Comparison of ENCODE assay signal across 12 mouse cellular contexts in the genomic region with DNA sequence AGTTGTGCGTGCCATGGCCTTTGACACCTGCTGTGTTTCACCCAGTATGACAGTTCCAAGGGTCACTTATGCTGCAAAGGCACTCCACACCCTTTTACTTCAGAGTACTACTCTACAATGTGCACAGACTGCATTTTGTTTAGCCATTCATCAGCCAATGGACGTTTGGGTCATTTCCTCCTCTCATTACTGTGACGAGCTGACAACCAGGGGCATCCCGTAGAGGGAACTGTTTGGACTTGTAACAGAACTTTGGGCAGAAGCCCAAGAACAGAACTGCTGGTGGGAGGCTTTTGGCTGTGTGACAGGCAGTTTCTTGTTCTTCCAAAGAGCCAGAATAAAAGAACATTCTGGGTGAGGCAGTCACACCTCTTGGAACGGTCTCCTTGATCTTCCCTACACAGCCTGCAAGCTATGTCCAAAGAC. TPM values are rescaled to one million over a fixed set of nuclear protein-coding genes. Genes with fewer than 3 reads are reported as not detected.
A peak's percentile ranks its signal among the peaks of the same experiment; 100 is the strongest.
DNase-seq lines count a peak whose midpoint lies in the region; ATAC-seq and TF ChIP-seq lines count a peak whose summit lies in the region.
"Had no signal": no experiment of that assay in that cellular context is flagged by ENCODE, and none has a peak within 500 bp of the region (broad histone marks: within the 10 kb centered on the region; RNA-seq: fewer than 3 reads in every experiment).

No protein-coding gene starts in this region.

- intact Hi-C loops in left cerebral cortex, adult 2 months (cut with DNase I): no loop called here
- intact Hi-C loops in heart, adult 2 months (cut with DNase I): no loop called here

- H3K9ac ChIP-seq in intestine, embryonic 15.5 days: no peak overlapping the region
- H3K9ac ChIP-seq in heart, adult 2 months (ENCODE audit: low read depth, low read length): no peak overlapping the region

- no peak overlapping the region for H3K4me2 ChIP-seq in intestine, embryonic 15.5 days (replicated peaks)

- H3K4me1 ChIP-seq in intestine, embryonic 15.5 days (replicated peaks): 0 out of 2 replicates have a peak, but pooled peaks cover 6% of the 10 kb centered on the region
- no peaks in the 10 kb centered on the region for H3K4me1 ChIP-seq in heart, adult 2 months (ENCODE audit: control insufficient read depth, insufficient read depth, low read length)

- no peaks in the 10 kb centered on the region for H3K79me2 ChIP-seq in heart, adult 2 months (replicated peaks; ENCODE audit: control insufficient read depth, insufficient read depth, low read length)

- no peak for TF ChIP-seq EP300 in heart, adult 2 months (IDR thresholded peaks at IDR 0.05; ENCODE audit: insufficient read depth, low read depth, low read length)

- no peak overlapping the region for H3K27ac ChIP-seq in left cerebral cortex, adult 2 months
- no peak overlapping the region for H3K27ac ChIP-seq in intestine, embryonic 15.5 days
- H3K27ac ChIP-seq in heart, adult 2 months: no peak overlapping the region

- peak; percentile 37 to 39 for DNase-seq in cerebellum, postnatal 14 days
- no peak for DNase-seq in cerebellum, adult 8-10 months
- DNase-seq in left cerebral cortex, adult 18-20 months (ENCODE audit: low spot score in 2 of 2): peak; percentile 23 to 37
- DNase-seq in left cerebral cortex, adult 2 months (ENCODE audit: extremely low spot score in 1 of 2, low spot score in 2 of 2): no peak
- peak; percentile 63 for DNase-seq in lung, postnatal 14 days
- DNase-seq in heart, adult 2 months: no peak

- no peak for TF ChIP-seq CTCF in left cerebral cortex, adult 2 months (IDR thresholded peaks at IDR 0.05)
- TF ChIP-seq CTCF in heart, adult 2 months (IDR thresholded peaks at IDR 0.05): no peak

- H3K36me3 ChIP-seq in intestine, embryonic 15.5 days: peaks cover 39% of the 10 kb centered on the region
- no peaks in the 10 kb centered on the region for H3K36me3 ChIP-seq in heart, adult 2 months (ENCODE audit: control insufficient read depth, insufficient read depth, low read length)

- H3K4me3 ChIP-seq in left cerebral cortex, adult 2 months: no peak overlapping the region
- H3K4me3 ChIP-seq in intestine, embryonic 15.5 days (replicated peaks): no peak overlapping the region
- no peak overlapping the region for H3K4me3 ChIP-seq in heart, adult 2 months

- H3K9me3 ChIP-seq in intestine, embryonic 15.5 days: no peaks in the 10 kb centered on the region

- no peaks in the 10 kb centered on the region for H3K27me3 ChIP-seq in intestine, embryonic 15.5 days (replicated peaks)
- H3K27me3 ChIP-seq in heart, adult 2 months (ENCODE audit: control insufficient read depth, insufficient read depth, low read length): no peaks in the 10 kb centered on the region

- 53% methylated on average over 5 of the region's 5 CpGs for WGBS in intestine, embryonic 15.5 days
- WGBS in heart, adult 2 months: 53% methylated on average over 5 of the region's 5 CpGs

- no peak for TF ChIP-seq POLR2A in heart, adult 2 months (IDR thresholded peaks at IDR 0.05; ENCODE audit: insufficient read depth, low read depth, low read length)

- peak; percentile 52 for ATAC-seq in intestine, embryonic 15.5 days
- ATAC-seq in erythroid progenitor cell, adult 5-6 weeks (replicated peaks; ENCODE audit: low FRiP score, poor library complexity, severe bottlenecking): no peak

RNA-seq across cellular contexts. Expression of gene Nadsyn1, which starts 17.4 kb away (rescaled TPM):
- 1 to 10 TPM; 4.7 to 9.0 TPM for total RNA-seq in left cerebral cortex, adult 18-20 months (2021)
- total RNA-seq in left cerebral cortex, adult 2 months (2021): 1 to 10 TPM; 6.4 to 7.1 TPM
- 19.4 and 21.1 TPM in 2 replicates for polyA plus RNA-seq in intestine, embryonic 15.5 days (2015; fragmentation: Nextera tagmentation; extraction: Ambion mirVana)
- 1.8 TPM in 1 of 2 replicates, not detected in the other for total RNA-seq in erythroid progenitor cell, adult 5-6 weeks (2015; ENCODE audit: low replicate concordance)
- 6.6 and 11.2 TPM in 2 replicates for total RNA-seq in erythroid progenitor cell, adult 5-6 weeks (2017; ENCODE audit: low replicate concordance)
- total RNA-seq in heart, adult 2 months (2021): 1 to 10 TPM; 3.8 to 4.3 TPM
- polyA plus RNA-seq in heart, adult 2 months (2012; rRNA removed): 6.1 and 9.4 TPM in 2 replicates

RNA-seq across cellular contexts. Expression of gene Dhcr7, which starts 17.7 kb away (rescaled TPM):
- total RNA-seq in left cerebral cortex, adult 18-20 months (2021): 10 to 100 TPM; 34.4 to 36.7 TPM
- 10 to 100 TPM; 31.6 to 36.1 TPM for total RNA-seq in left cerebral cortex, adult 2 months (2021)
- polyA plus RNA-seq in intestine, embryonic 15.5 days (2015; fragmentation: Nextera tagmentation; extraction: Ambion mirVana): 70.2 and 78.9 TPM in 2 replicates
- total RNA-seq in erythroid progenitor cell, adult 5-6 weeks (2015; ENCODE audit: low replicate concordance): 7.9 and 12.2 TPM in 2 replicates
- 1.0 and 1.8 TPM in 2 replicates for total RNA-seq in erythroid progenitor cell, adult 5-6 weeks (2017; ENCODE audit: low replicate concordance)
- 1 to 10 TPM; 5.1 to 5.7 TPM for total RNA-seq in heart, adult 2 months (2021)
- 22.2 and 26.9 TPM in 2 replicates for polyA plus RNA-seq in heart, adult 2 months (2012; rRNA removed)

RNA-seq across cellular contexts. Expression of gene Mrgpre, which starts 20.9 kb away (rescaled TPM):
- total RNA-seq in left cerebral cortex, adult 18-20 months (2021): 1 to 10 TPM; 6.4 to 7.2 TPM
- total RNA-seq in left cerebral cortex, adult 2 months (2021): 1 to 10 TPM; 5.5 to 7.0 TPM
- polyA plus RNA-seq in intestine, embryonic 15.5 days (2015; fragmentation: Nextera tagmentation; extraction: Ambion mirVana): 1.2 and 1.3 TPM in 2 replicates
- total RNA-seq in erythroid progenitor cell, adult 5-6 weeks (2015; ENCODE audit: low replicate concordance): 0.36 TPM in 1 of 2 replicates, not detected in the other
- total RNA-seq in erythroid progenitor cell, adult 5-6 weeks (2017; ENCODE audit: low replicate concordance): 0.38 TPM in 1 of 2 replicates, not detected in the other
- 1 to 10 TPM; 1.2 to 1.3 TPM for total RNA-seq in heart, adult 2 months (2021)
- polyA plus RNA-seq in heart, adult 2 months (2012; rRNA removed): 1.9 TPM in 2 replicates

RNA-seq across cellular contexts. Expression of gene Mrgprg, which starts 38.4 kb away (rescaled TPM):
- not detected for total RNA-seq in left cerebral cortex, adult 18-20 months (2021)
- not detected for total RNA-seq in left cerebral cortex, adult 2 months (2021)
- polyA plus RNA-seq in intestine, embryonic 15.5 days (2015; fragmentation: Nextera tagmentation; extraction: Ambion mirVana): not detected in 2 replicates
- total RNA-seq in erythroid progenitor cell, adult 5-6 weeks (2015; ENCODE audit: low replicate concordance): not detected in 2 replicates
- total RNA-seq in erythroid progenitor cell, adult 5-6 weeks (2017; ENCODE audit: low replicate concordance): not detected in 2 replicates
- total RNA-seq in heart, adult 2 months (2021): not detected
- 0.15 and 0.18 TPM in 2 replicates for polyA plus RNA-seq in heart, adult 2 months (2012; rRNA removed)
- total RNA-seq: adrenal gland, postnatal 4 days had no signal
- polyA plus RNA-seq: intestine, embryonic 14.5 days; neural tube, embryonic 11.5 days; spleen, adult 2 months had no signal

RNA-seq across cellular contexts. Expression of gene Osbpl5, which starts 48.4 kb away (rescaled TPM):
- 10 to 100 TPM; 34.1 to 36.6 TPM for total RNA-seq in left cerebral cortex, adult 18-20 months (2021)
- 10 to 100 TPM; 37.6 to 40.9 TPM for total RNA-seq in left cerebral cortex, adult 2 months (2021)
- polyA plus RNA-seq in intestine, embryonic 15.5 days (2015; fragmentation: Nextera tagmentation; extraction: Ambion mirVana): 25.6 and 25.9 TPM in 2 replicates
- total RNA-seq in erythroid progenitor cell, adult 5-6 weeks (2015; ENCODE audit: low replicate concordance): 2.1 TPM in 1 of 2 replicates, not detected in the other
- 0.68 and 2.1 TPM in 2 replicates for total RNA-seq in erythroid progenitor cell, adult 5-6 weeks (2017; ENCODE audit: low replicate concordance)
- 10 to 100 TPM; 14.8 to 18.0 TPM for total RNA-seq in heart, adult 2 months (2021)
- 21.3 and 28.9 TPM in 2 replicates for polyA plus RNA-seq in heart, adult 2 months (2012; rRNA removed)

Comparison
In these comparisons a context has a peak if more than half of its experiments do, and no peak if none do; other contexts are left out.
1. DNase-seq: peak in cerebellum, postnatal 14 days (2 of 2), left cerebral cortex, adult 18-20 months (2 of 2) and lung, postnatal 14 days (single experiment); none in cerebellum, adult 8-10 months (single experiment), left cerebral cortex, adult 2 months (0 of 2) and heart, adult 2 months (0 of 2).